Mouse (Mus musculus): ENCODE measurements around the gene Lipe. TPM values are rescaled to one million over a fixed set of nuclear protein-coding genes. Genes with fewer than 3 reads are reported as not detected.
"Not testable (repeated sequence)": the region's sequence is repeated elsewhere in the genome, so short reads cannot be mapped to it uniquely, and the experiment has no call there.

Gene Lipe
- polyA plus RNA-seq, 1 experiment = 9.9 TPM

- peak in 1 of 2 experiments; percentile 40 for DNase-seq (ENCODE audit: extremely low spot score in 1 of 2, low spot score in 1 of 2)
Observed at GRCm38 (mm10) chr7:25417597-25417996, 19.1 kb upstream of the Lipe start.

GRCm38 (mm10) chr7:25412833-25413441 is 14.4 kb upstream of the Lipe start, which contains the start of gene Cxcl17:
TSS of gene Cxcl17 (minus strand) at chr7:25412886.
- DNase-seq (ENCODE audit: extremely low spot score in 1 of 2, low spot score in 1 of 2) = no peak

GRCm38 (mm10) chr7:25411861-25412260 is 13.4 kb upstream of the Lipe start:
- DNase-seq (ENCODE audit: extremely low spot score in 1 of 2, low spot score in 1 of 2) = no peak

- DNase-seq (ENCODE audit: extremely low spot score in 1 of 2, low spot score in 1 of 2) = no peak
Observed at GRCm38 (mm10) chr7:25410969-25411615, 12.6 kb upstream of the Lipe start.

- no peak for DNase-seq (ENCODE audit: extremely low spot score in 1 of 2, low spot score in 1 of 2)
Observed at GRCm38 (mm10) chr7:25409114-25409760, 10.7 kb upstream of the Lipe start.

GRCm38 (mm10) chr7:25406468-25406867 is 8.0 kb upstream of the Lipe start:
- no peak for DNase-seq (ENCODE audit: extremely low spot score in 1 of 2, low spot score in 1 of 2)

- no peak for DNase-seq (ENCODE audit: extremely low spot score in 1 of 2, low spot score in 1 of 2)
Observed at GRCm38 (mm10) chr7:25402671-25403101, 4.2 kb upstream of the Lipe start.

GRCm38 (mm10) chr7:25401986-25402385 is 3.5 kb upstream of the Lipe start:
- no peak for DNase-seq (ENCODE audit: extremely low spot score in 1 of 2, low spot score in 1 of 2)

GRCm38 (mm10) chr7:25401551-25401950 is 3.0 kb upstream of the Lipe start:
- DNase-seq (ENCODE audit: extremely low spot score in 1 of 2, low spot score in 1 of 2) = no peak

GRCm38 (mm10) chr7:25399028-25399427 is 518 bp upstream of the Lipe start:
- DNase-seq (ENCODE audit: extremely low spot score in 1 of 2, low spot score in 1 of 2) = not testable (repeated sequence)

GRCm38 (mm10) chr7:25396621-25397020 is 1.9 kb downstream of the Lipe start:
- no peak for DNase-seq (ENCODE audit: extremely low spot score in 1 of 2, low spot score in 1 of 2)

GRCm38 (mm10) chr7:25395558-25396521 is 2.7 kb downstream of the Lipe start:
- DNase-seq (ENCODE audit: extremely low spot score in 1 of 2, low spot score in 1 of 2) = peak; percentile 93 to 97

GRCm38 (mm10) chr7:25395186-25395557 is 3.3 kb downstream of the Lipe start:
- no peak for DNase-seq (ENCODE audit: extremely low spot score in 1 of 2, low spot score in 1 of 2)

- DNase-seq (ENCODE audit: extremely low spot score in 1 of 2, low spot score in 1 of 2) = no peak
Observed at GRCm38 (mm10) chr7:25394754-25395153, 3.8 kb downstream of the Lipe start.

- no peak for DNase-seq (ENCODE audit: extremely low spot score in 1 of 2, low spot score in 1 of 2)
Observed at GRCm38 (mm10) chr7:25393451-25394210, 4.9 kb downstream of the Lipe start.

- DNase-seq (ENCODE audit: extremely low spot score in 1 of 2, low spot score in 1 of 2) = no peak
Observed at GRCm38 (mm10) chr7:25392851-25393250, 5.7 kb downstream of the Lipe start.

GRCm38 (mm10) chr7:25391856-25392453 is 6.6 kb downstream of the Lipe start:
- DNase-seq (ENCODE audit: extremely low spot score in 1 of 2, low spot score in 1 of 2) = no peak

- DNase-seq (ENCODE audit: extremely low spot score in 1 of 2, low spot score in 1 of 2) = no peak
Observed at GRCm38 (mm10) chr7:25390986-25391385, 7.5 kb downstream of the Lipe start.

- no peak for DNase-seq (ENCODE audit: extremely low spot score in 1 of 2, low spot score in 1 of 2)
Observed at GRCm38 (mm10) chr7:25390054-25390770, 8.3 kb downstream of the Lipe start.

Measured in frontal cortex, adult 2 months (tissue).